Mouse (Mus musculus) 3T3-L1 (cell line): ENCODE measurements around the gene Spg20.
A peak's percentile ranks its signal among the peaks of the same experiment; 100 is the strongest.

ENCODE experiments used
- DNase-seq: peaks from one replicate; pipeline ENCODE4 v3.0.0-alpha.2; 2015; ENCODE audit warnings: low read depth, low spot score

Spg20 gene

GRCm38 (mm10) chr3:55147156-55147555 is 35.2 kb downstream of the Spg20 start:
- peak; percentile 12 for DNase-seq

DNA sequence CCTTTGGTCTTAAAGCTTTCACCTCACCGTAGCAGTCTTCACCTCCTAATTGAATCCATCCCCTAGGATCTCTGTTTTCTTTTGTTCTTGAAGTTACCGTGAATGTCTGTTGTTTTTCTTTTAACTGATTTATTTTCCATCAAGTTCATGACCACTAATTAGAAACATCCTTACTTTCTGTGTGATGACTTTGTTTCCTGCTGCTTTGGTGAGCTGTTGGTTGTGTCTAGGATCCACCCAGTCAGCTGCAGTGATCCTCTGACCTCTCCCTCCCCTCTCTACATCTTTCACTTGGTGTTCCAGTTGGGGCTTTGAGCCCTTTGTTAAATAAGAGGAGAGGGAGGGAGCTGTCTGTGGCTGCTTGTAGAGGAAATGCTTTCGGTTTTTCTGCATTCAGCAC is 36.2 kb downstream of the Spg20 start:
- peak; percentile 32 for DNase-seq

GRCm38 (mm10) chr3:55151656-55152433 is 39.9 kb downstream of the Spg20 start:
- DNase-seq = peak; percentile 85

DNA sequence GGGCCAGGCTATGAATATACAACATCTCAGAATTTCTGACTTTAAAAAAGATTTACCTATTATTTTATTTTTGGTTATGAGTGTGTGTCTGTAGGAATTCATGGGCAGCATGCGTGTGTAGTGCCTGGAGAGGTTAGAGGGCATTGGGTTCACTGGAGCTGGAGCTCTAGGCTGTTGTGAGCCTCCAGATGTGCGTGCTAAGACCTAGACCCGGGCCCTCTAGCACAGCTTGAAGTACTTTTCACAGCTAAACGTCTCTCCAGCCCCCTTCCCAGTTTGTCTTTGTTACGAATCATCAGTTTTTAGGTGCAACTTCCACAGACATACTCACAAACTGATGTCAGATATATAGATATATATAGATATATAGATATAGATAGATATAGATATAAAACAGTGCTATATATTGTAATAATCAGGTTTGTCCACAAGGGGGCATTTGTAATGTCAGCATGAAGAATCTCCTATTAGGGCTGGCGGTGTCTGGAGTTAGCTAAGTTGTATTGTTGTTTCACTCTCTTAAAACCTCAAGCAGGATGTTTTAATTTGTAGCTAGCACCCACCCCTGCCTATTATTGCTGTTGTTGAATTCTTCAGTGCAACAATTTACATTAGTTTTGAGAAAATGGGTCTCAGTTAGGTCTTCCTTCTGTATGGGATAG is 40.9 kb downstream of the Spg20 start:
- DNase-seq = peak; percentile 86

DNA sequence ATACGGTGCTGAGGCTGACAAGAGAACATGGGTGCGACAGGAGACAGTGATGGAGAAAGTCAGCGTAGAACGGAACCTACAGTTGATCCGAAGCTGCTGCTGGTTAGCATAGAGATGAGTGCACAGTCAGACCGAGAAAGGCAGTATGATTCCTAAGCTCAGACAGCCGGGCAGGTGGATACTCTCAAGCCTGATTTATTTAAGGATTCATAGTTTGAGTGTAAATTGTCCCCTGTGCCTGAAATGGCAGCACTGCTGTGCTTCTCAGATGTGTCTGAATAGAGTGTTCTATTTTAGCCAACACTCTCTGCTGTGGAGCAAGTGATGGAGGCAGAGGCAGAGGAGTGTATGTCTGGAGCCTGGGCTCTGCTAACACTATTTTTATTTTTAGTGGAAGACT is 42.3 kb downstream of the Spg20 start:
- DNase-seq = no peak

GRCm38 (mm10) chr3:55157413-55157812 is 45.5 kb downstream of the Spg20 start:
- no peak for DNase-seq

DNA sequence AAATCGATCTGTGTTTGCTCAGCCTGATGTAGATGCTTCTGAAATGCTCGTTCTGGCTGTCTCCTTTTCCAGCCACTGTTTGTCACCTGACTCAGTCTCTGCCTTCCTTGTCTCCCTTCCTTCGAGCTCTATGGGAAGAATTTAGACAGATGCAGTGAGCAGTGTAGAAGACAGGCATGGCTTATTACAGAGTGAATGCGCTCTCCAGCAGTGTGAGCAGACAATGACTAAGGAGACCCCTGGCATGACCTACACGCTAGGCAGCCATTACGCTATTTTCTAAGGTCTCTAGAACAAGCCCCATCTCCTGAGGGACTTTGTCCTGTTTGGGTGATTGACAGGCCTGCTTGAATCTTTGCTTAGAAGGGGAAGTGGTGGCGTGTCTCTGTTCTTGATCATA is 49.2 kb downstream of the Spg20 start:
- DNase-seq = no peak

GRCm38 (mm10) chr3:55163510-55163909 is 51.6 kb downstream of the Spg20 start:
- no peak for DNase-seq

DNA sequence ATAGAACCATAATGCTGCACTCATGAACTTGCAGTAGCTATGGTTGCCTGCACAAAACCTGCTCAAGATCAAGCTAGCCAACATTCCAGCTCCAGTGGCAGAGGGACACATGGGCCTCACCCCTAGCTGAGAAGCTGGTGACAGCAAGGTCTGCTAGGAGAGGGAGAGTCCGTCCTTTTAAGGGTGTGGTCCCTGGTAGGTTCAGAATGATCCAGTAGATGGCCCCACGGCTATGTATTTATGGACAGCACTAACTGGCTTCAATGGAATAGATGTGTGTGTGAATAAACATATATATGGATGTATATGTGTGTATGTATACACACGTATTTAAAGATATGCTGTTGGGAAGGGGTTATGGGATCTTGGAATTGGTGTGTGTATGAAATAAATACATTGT is 60.6 kb downstream of the Spg20 start:
- DNase-seq = peak; percentile 53

DNA sequence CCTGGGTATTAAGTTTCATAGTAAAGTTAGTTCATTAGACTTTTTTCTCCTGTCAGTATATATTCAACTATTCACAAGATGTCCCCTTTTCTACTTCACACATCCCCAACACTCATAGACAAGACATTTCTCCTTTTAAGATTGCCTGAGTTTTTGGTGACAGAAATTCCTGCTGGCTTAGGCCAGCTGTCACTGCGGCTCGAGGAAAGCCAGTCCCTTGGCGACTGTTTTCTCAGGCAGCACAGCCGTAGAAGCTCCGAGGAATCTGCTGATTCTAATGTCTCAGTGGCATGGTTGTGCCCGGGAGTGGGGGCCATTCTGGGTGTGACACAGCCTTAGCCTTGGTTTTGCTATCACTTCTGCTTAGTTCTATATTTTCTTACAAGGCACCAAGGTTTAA is 65.4 kb downstream of the Spg20 start:
- no peak for DNase-seq

GRCm38 (mm10) chr3:55181766-55182165 is 69.9 kb downstream of the Spg20 start, which contains the start of gene Sohlh2:
Gene Sohlh2 (plus strand): TSS chr3:55182028.
- no peak for DNase-seq
